Mouse (Mus musculus): Measurements from ENCODE around the gene Prr29. TPM values are rescaled to one million over a fixed set of nuclear protein-coding genes. Genes with fewer than 3 reads are reported as not detected.
"Not testable (repeated sequence)": the region's sequence is repeated elsewhere in the genome, so short reads cannot be mapped to it uniquely, and the experiment has no call there.

Gene Prr29
- total RNA-seq (2021): 1 to 10 TPM; 4.8 to 5.7 TPM
- long read RNA-seq, experiment 1, partial matches to known transcripts: 1 of 4 reads
- long read RNA-seq, experiment 1, other reads (novel, unspliced or antisense): 0 of 4 reads
- long read RNA-seq, experiment 2, partial matches to known transcripts: 2 of 4 reads
- long read RNA-seq, experiment 2, other reads (novel, unspliced or antisense): 0 of 4 reads

DNA sequence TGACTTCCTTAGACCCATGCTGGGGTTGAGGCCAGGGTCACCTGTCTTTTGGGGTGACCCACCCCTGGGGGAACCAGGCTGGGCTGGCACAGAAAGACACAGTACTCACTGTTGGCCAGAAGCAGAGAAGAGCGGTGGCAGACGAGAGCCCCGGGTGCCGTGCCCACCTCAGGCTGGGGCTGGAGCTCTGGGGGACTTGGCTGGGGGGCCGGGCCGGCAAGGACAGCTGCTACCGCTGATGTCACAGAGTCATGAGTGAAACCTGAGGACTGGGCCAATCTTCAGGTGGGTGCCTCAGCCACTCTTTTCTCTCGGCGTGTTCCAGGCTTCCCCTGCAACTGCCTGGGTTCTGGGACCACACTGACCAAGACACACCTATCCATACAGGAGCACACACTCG, at the start of gene Prr29:
Gene Prr29 (plus strand): TSS at position 107 of the 400 bp plus-strand sequence.
- peak; percentile 77 for DNase-seq (ENCODE audit: low spot score)

- no peak for DNase-seq (ENCODE audit: low spot score)
Observed at GRCm38 (mm10) chr11:106316416-106316815, 48.9 kb upstream of the Prr29 start.

GRCm38 (mm10) chr11:106317801-106318200, 47.5 kb upstream of the Prr29 start:
- no peak for DNase-seq (ENCODE audit: low spot score)

DNA sequence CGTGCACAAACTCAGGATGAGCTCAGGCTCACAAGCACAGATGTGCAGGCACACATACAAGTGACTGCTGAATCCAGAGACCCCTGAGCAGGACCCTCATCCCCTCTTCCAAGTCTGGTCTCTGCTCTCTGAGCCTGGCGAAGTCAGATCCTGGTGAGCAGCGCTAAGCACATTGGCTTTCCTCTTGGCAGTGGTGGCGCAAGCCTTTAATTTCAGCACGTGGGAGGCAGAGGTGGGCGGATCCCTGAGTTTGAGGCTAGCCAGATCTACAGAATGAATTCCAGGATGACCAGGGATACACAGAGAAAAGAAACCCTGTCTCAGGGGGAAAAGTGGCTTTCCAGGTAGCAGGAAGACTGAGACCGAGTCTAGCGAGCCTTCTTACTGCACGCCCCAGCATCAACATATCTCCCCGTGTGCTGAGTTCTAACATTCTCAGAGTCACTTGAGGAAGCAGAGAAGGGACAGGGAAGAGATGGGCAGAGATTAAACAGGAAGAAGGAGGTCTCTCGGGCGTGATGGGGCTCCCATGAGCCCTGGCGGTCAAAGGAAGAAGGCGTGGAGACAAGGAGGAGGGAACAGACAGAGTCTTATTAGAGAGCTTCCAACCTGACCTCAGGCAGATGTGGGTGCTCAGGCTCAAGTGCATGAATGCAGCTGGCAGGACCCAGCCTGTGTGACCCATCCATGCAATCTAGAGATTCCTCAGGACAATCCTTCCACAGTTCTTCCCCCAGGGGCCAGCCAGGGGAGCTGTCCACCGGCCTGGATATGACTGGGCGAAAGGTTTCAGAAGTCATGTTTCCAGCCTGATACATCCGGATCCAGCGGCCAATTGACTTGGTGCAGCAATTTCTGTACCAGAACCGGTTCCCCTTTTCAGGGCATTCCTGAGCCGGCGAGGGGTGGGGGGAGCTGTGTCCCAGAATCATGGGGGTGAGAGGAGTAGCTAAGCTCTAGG, 46.6 kb upstream of the Prr29 start:
- DNase-seq (ENCODE audit: low spot score): no peak

DNA sequence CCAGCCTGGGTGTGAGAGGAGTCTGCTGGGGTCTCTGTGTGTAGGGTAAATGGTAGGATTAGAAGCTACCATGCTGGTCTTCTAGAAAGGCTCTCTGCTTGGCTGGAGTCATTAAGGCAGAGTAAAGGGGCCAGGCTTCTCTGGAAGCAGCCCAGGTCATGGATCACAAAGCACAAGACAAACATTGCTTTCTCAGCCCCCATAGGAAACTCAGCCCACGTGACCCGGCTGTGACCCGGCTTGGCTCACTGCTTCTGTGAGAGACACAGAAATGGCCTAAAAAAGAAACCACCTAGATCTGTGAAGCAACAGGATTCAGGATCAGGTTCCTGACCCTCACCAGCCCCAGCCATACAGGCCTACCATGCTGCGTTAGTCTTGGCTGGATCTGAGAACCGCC, 40.4 kb upstream of the Prr29 start:
- no peak for DNase-seq (ENCODE audit: low spot score)

GRCm38 (mm10) chr11:106325566-106326206, 39.6 kb upstream of the Prr29 start:
- DNase-seq (ENCODE audit: low spot score): peak; percentile 49

- DNase-seq (ENCODE audit: low spot score): no peak
Observed at GRCm38 (mm10) chr11:106326475-106326874, 38.8 kb upstream of the Prr29 start.

- DNase-seq (ENCODE audit: low spot score): peak; percentile 81
Observed at GRCm38 (mm10) chr11:106328521-106328920, 36.8 kb upstream of the Prr29 start.

GRCm38 (mm10) chr11:106329128-106329527, 36.1 kb upstream of the Prr29 start:
- peak; percentile 52 for DNase-seq (ENCODE audit: low spot score)

- DNase-seq (ENCODE audit: low spot score): peak; percentile 46
Observed at GRCm38 (mm10) chr11:106329682-106330081, 35.6 kb upstream of the Prr29 start.

GRCm38 (mm10) chr11:106332458-106332857, 32.8 kb upstream of the Prr29 start:
- peak; percentile 69 for DNase-seq (ENCODE audit: low spot score)

DNA sequence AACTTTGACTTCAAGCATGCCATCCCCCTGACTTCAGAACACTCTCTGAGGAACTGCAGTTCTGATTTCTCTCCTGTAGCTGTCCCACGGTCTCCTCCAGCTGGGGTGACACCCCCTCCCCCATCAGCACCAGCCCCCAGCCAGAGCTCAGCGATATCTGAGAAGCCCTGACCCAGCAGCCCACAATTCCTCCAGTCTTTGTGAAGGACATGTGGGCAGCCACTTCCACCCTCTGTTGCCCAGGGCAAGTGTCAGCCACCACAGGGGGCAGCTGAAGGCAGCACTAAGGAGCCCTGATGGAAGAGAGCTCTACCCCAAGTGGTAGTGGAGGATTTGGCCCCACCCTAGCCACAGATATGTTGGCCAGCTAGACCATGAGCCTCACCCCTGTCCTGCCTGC, 31.2 kb upstream of the Prr29 start:
- peak; percentile 62 for DNase-seq (ENCODE audit: low spot score)

GRCm38 (mm10) chr11:106338029-106338428, 27.2 kb upstream of the Prr29 start:
- DNase-seq (ENCODE audit: low spot score): peak; percentile 53

- DNase-seq (ENCODE audit: low spot score): no peak
Observed at GRCm38 (mm10) chr11:106338870-106339269, 26.4 kb upstream of the Prr29 start.

- DNase-seq (ENCODE audit: low spot score): not testable (repeated sequence)
Observed at GRCm38 (mm10) chr11:106339323-106339722, 25.9 kb upstream of the Prr29 start.

DNA sequence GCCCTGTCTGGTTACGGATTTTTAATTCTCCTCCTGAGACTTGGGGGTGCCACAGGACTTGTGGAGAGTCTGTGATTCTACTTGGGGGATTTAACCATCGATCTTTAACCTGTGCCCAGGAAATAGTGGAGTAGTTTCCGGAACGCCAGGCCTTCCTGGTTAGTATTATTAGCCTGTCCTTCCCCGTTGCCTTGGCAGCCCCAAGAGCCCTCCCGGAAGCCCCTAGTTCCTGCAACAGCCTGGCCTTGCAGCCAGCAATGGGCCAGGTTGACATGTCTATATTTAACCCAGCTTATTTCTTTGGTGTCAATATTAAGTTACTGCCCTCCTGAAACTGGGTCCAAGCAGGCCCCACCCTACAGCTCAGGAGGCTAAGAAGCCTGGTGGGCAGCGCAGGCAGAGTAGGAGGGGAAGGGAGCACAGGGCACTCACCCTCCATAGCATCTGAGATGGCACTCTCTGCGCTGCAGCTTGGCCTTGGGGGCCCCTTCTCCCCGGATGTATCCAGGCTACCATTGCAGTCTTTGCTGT, 24.2 kb upstream of the Prr29 start:
- peak; percentile 81 for DNase-seq (ENCODE audit: low spot score)

- DNase-seq (ENCODE audit: low spot score): no peak
Observed at GRCm38 (mm10) chr11:106344910-106345309, 20.4 kb upstream of the Prr29 start.

DNA sequence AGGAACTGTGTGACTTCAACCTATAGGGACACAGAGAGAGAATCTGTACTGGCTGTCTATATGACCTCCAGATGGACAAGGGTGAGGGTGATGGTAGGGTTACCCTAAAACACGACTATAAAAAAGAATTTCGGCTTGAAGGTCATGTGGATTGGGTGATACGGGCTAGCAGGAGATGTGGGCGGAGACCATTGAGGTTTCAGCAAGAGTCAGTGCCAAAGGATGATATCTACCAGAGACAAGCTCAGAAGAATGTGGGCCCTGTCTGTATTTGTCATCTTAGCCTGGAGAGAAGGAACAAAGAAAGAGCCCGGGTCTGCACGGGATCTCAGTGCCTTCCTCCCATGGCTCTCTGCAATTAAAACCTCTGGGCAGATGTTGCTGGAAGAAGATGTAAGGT, 15.5 kb upstream of the Prr29 start:
- DNase-seq (ENCODE audit: low spot score): no peak

- DNase-seq (ENCODE audit: low spot score): peak; percentile 82
Observed at GRCm38 (mm10) chr11:106350853-106351252, 14.4 kb upstream of the Prr29 start.

GRCm38 (mm10) chr11:106351253-106351652, 14.0 kb upstream of the Prr29 start:
- DNase-seq (ENCODE audit: low spot score): no peak

GRCm38 (mm10) chr11:106351941-106352340, 13.3 kb upstream of the Prr29 start:
- DNase-seq (ENCODE audit: low spot score): no peak

DNA sequence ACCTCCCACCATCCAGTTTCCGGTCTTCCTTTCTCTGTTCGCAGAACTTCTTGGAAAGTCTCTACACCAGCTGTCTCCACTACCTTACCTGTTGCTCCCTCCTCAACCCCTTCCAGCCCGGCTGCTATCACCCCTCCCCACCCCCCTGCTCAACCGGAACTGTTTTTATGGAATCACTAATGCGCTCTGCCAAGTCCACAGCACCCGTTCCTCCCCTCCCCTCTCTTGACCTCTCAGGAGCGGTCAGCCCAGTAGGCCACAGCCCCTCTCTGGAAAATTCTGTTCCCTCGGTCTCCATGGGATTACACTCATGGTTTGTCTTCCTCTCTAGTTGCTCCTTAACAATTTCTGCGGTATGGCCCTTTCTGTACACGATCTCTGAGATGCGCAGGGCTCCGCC, 12.1 kb upstream of the Prr29 start, which contains the start of gene Scn4a:
Gene Scn4a (minus strand): TSS at position 101 of the 400 bp plus-strand sequence.
- DNase-seq (ENCODE audit: low spot score): no peak

Measured in gastrocnemius, adult 18-20 months (tissue).